Comparison of ENCODE assay signal across 11 mouse cellular contexts in the genomic region with DNA sequence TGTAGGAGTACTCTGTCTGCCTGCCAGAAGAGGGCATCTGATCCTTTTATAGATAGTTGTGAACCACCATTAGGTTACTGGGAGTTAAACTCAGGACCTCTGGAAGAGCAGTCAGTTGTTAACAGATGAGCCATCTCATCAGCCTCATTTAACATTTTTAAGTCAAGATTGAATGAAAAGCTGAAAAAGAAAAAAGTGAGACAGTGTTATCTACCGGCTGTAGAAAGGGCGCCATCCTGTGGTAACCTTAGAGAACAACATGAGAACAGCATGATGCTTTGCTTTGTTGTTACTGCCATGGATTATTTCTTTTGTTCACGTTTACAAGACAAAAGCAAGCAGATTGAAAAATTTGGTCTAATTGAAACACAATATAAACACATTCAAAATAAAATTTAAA. TPM values are rescaled to one million over a fixed set of nuclear protein-coding genes. Genes with fewer than 3 reads are reported as not detected.
DNase-seq lines count a peak whose midpoint lies in the region; ATAC-seq and TF ChIP-seq lines count a peak whose summit lies in the region.
"Had no signal": no experiment of that assay in that cellular context is flagged by ENCODE, and none has a peak within 500 bp of the region (broad histone marks: within the 10 kb centered on the region; RNA-seq: fewer than 3 reads in every experiment).

No protein-coding gene starts in this region.

- H3K27me3 ChIP-seq in heart, adult 2 months (ENCODE audit: control insufficient read depth, insufficient read depth, low read length) = no peaks in the 10 kb centered on the region
- H3K27me3 ChIP-seq in midbrain, embryonic 11.5 days (ENCODE audit: control insufficient read depth, insufficient read depth, low read length) = no peaks in the 10 kb centered on the region
- H3K27me3 ChIP-seq in midbrain, embryonic 10.5 days (ENCODE audit: low read depth, poor library complexity, severe bottlenecking) = no peaks in the 10 kb centered on the region
- H3K27me3 ChIP-seq in MEL (ENCODE audit: control insufficient read depth in 1 of 2, insufficient read depth in 2 of 2, low read length in 2 of 2) = no peaks in the 10 kb centered on the region
- H3K27me3 ChIP-seq: liver, embryonic 15.5 days had no signal

- no peaks in the 10 kb centered on the region for H3K9me3 ChIP-seq in midbrain, embryonic 11.5 days (ENCODE audit: control insufficient read depth, low read length)
- peaks cover 2% of the 10 kb centered on the region; the same call in 1 of the 2 replicates for H3K9me3 ChIP-seq in midbrain, embryonic 10.5 days (replicated peaks)
- H3K9me3 ChIP-seq in MEL (replicated peaks; ENCODE audit: insufficient read depth, low read length) = no peaks in the 10 kb centered on the region
- H3K9me3 ChIP-seq: G1E; liver, embryonic 15.5 days had no signal

- H3K4me2 ChIP-seq in midbrain, embryonic 11.5 days = no peak overlapping the region
- H3K4me2 ChIP-seq: liver, embryonic 15.5 days had no signal

- H3K4me3 ChIP-seq in heart, adult 2 months = no peak overlapping the region
- no peak overlapping the region for H3K4me3 ChIP-seq in midbrain, embryonic 11.5 days (ENCODE audit: low read depth, low read length)
- H3K4me3 ChIP-seq in midbrain, embryonic 10.5 days = no peak overlapping the region
- H3K4me3 ChIP-seq in MEL (ENCODE audit: control insufficient read depth in 1 of 2, insufficient read depth in 1 of 2, low read depth in 2 of 2, low read length in 2 of 2) = no peak overlapping the region
- H3K4me3 ChIP-seq: liver, embryonic 15.5 days had no signal

- no peak overlapping the region for H3K9ac ChIP-seq in heart, adult 2 months (ENCODE audit: low read depth, low read length)
- H3K9ac ChIP-seq in midbrain, embryonic 11.5 days (ENCODE audit: low read length) = no peak overlapping the region
- no peak overlapping the region for H3K9ac ChIP-seq in MEL (ENCODE audit: control insufficient read depth, low read depth, low read length, poor library complexity, severe bottlenecking)
- H3K9ac ChIP-seq: liver, embryonic 15.5 days had no signal

- intact Hi-C loops in heart, adult 2 months (cut with DNase I) = no loop called here
- intact Hi-C loops in heart, postnatal 14 days (cut with DNase I) = no loop called here

- TF ChIP-seq CTCF in heart, adult 2 months (IDR thresholded peaks at IDR 0.05) = peak; percentile 46
- TF ChIP-seq CTCF in MEL (IDR thresholded peaks at IDR 0.05 in 2 of 3, conservative IDR thresholded peaks at IDR 0.05 in 1 of 3; ENCODE audit: control insufficient read depth in 1 of 3, insufficient read depth in 1 of 3, low read depth in 2 of 3, low read length in 3 of 3, poor library complexity in 1 of 3, severe bottlenecking in 1 of 3) = peak; percentile 23 to 83 (median 76); a peak in 5 of 6 replicates

- peak; percentile 41 for TF ChIP-seq RAD21 in MEL (IDR thresholded peaks at IDR 0.05; ENCODE audit: low read depth, low read length)

- H3K79me2 ChIP-seq in heart, adult 2 months (replicated peaks; ENCODE audit: control insufficient read depth, insufficient read depth, low read length) = no peaks in the 10 kb centered on the region
- H3K79me2 ChIP-seq in MEL (ENCODE audit: control insufficient read depth, insufficient read depth, low read length, poor library complexity) = no peaks in the 10 kb centered on the region

- no peak for DNase-seq in heart, adult 2 months
- DNase-seq in heart, postnatal 14 days = no peak
- peak; percentile 78 for DNase-seq in midbrain, embryonic 11.5 days (ENCODE audit: low spot score, missing footprints)
- no peak for DNase-seq in midbrain, embryonic 10.5 days (ENCODE audit: low spot score)
- DNase-seq in MEL (ENCODE audit: low read depth, low spot score) = peak; percentile 68
- DNase-seq in retina, embryonic 14.5 days (ENCODE audit: low spot score) = peak; percentile 34
- DNase-seq in spleen, adult 18-20 months = no peak
- DNase-seq in right cerebral cortex, postnatal 36 days (ENCODE audit: low spot score in 2 of 2) = no peak
- DNase-seq: kidney, adult 18-20 months had no signal

- H3K36me3 ChIP-seq in heart, adult 2 months (ENCODE audit: control insufficient read depth, insufficient read depth, low read length) = no peaks in the 10 kb centered on the region
- no peaks in the 10 kb centered on the region for H3K36me3 ChIP-seq in midbrain, embryonic 11.5 days (ENCODE audit: control insufficient read depth, insufficient read depth, low read length)
- H3K36me3 ChIP-seq in midbrain, embryonic 10.5 days = peaks cover 30% of the 10 kb centered on the region
- H3K36me3 ChIP-seq in MEL (ENCODE audit: control insufficient read depth in 1 of 2, insufficient read depth in 2 of 2, low read length in 2 of 2) = peaks cover 0 to 2% of the 10 kb centered on the region in 2 experiments; a peak in 1 of 4 replicates
- H3K36me3 ChIP-seq: liver, embryonic 15.5 days had no signal

- H3K4me1 ChIP-seq in heart, adult 2 months (ENCODE audit: control insufficient read depth, insufficient read depth, low read length) = no peaks in the 10 kb centered on the region
- no peaks in the 10 kb centered on the region for H3K4me1 ChIP-seq in midbrain, embryonic 11.5 days (ENCODE audit: control insufficient read depth, insufficient read depth, low read length)
- H3K4me1 ChIP-seq in midbrain, embryonic 10.5 days = no peaks in the 10 kb centered on the region
- peaks cover 3 to 7% of the 10 kb centered on the region in 2 experiments for H3K4me1 ChIP-seq in MEL (ENCODE audit: control insufficient read depth in 1 of 2, insufficient read depth in 2 of 2, low read length in 2 of 2)
- H3K4me1 ChIP-seq: liver, embryonic 15.5 days had no signal

- no peak for TF ChIP-seq EP300 in heart, adult 2 months (IDR thresholded peaks at IDR 0.05; ENCODE audit: insufficient read depth, low read depth, low read length)
- TF ChIP-seq EP300 in MEL (IDR thresholded peaks at IDR 0.05; ENCODE audit: low read depth in 1 of 2, low read length in 2 of 2) = no peak

- no peak overlapping the region for H3K27ac ChIP-seq in heart, adult 2 months
- no peak overlapping the region for H3K27ac ChIP-seq in midbrain, embryonic 11.5 days (ENCODE audit: low read depth, low read length)
- no peak overlapping the region for H3K27ac ChIP-seq in midbrain, embryonic 10.5 days (replicated peaks)
- no peak overlapping the region for H3K27ac ChIP-seq in MEL (ENCODE audit: control insufficient read depth, low read depth, low read length)
- H3K27ac ChIP-seq: liver, embryonic 15.5 days had no signal

- no peak for ATAC-seq in midbrain, embryonic 11.5 days (ENCODE audit: low FRiP score)

- no peak for TF ChIP-seq POLR2A in heart, adult 2 months (IDR thresholded peaks at IDR 0.05; ENCODE audit: insufficient read depth, low read depth, low read length)
- no peak for TF ChIP-seq POLR2A in MEL (IDR thresholded peaks at IDR 0.05; ENCODE audit: control insufficient read depth in 1 of 2, insufficient read depth in 1 of 2, low read depth in 1 of 2, low read length in 2 of 2, poor library complexity in 1 of 2)

- WGBS in heart, adult 2 months = 59% methylated on average over 3 of the region's 3 CpGs
- WGBS in midbrain, embryonic 11.5 days = 42% methylated on average over 3 of the region's 3 CpGs
- WGBS in midbrain, embryonic 10.5 days = 38% methylated on average over 3 of the region's 3 CpGs

TF ChIP-seq in MEL, 35 proteins besides CTCF, POLR2A, EP300 and RAD21:
- TF ChIP-seq HCFC1 (IDR thresholded peaks at IDR 0.05; ENCODE audit: low read depth, low read length) (no peak), MEF2A (IDR thresholded peaks at IDR 0.05; ENCODE audit: extremely low read depth, insufficient replicate concordance, low read depth, low read length, poor library complexity, severe bottlenecking) (no peak), ETS1 (IDR thresholded peaks at IDR 0.05; ENCODE audit: low read depth, low read length) (no peak), GATA1 (IDR thresholded peaks at IDR 0.05; ENCODE audit: low read depth, low read length) (0 out of 2 replicates have a peak, but pooled peaks have one; percentile 18), BHLHE40 (IDR thresholded peaks at IDR 0.05; ENCODE audit: borderline replicate concordance, low read depth, low read length) (no peak), NRF1 (IDR thresholded peaks at IDR 0.05; ENCODE audit: insufficient read depth, low read depth, low read length, poor library complexity, severe bottlenecking) (no peak), CHD1 (IDR thresholded peaks at IDR 0.05; ENCODE audit: low read depth, low read length) (no peak), MAX (IDR thresholded peaks at IDR 0.05; ENCODE audit: low read length) (no peak), SMC3 (IDR thresholded peaks at IDR 0.05; ENCODE audit: low read depth, low read length) (peak; percentile 52), USF1 (IDR thresholded peaks at IDR 0.05; ENCODE audit: low read depth, low read length) (no peak), ZNF384 (IDR thresholded peaks at IDR 0.05; ENCODE audit: low read depth, low read length) (peak; percentile 60; the same call in 1 of the 2 replicates)
TF ChIP-seq in MEL: peak in this region for 3.

RNA-seq across cellular contexts. Expression of a gene that starts 10.6 kb away (rescaled TPM):
- total RNA-seq in heart, adult 2 months (2021) = 10 to 100 TPM; 24.1 to 25.5 TPM
- polyA plus RNA-seq in heart, adult 2 months (2012; rRNA removed) = 14.0 and 20.9 TPM in 2 replicates
- 10 to 100 TPM; 17.5 to 18.9 TPM for total RNA-seq in heart, postnatal 14 days (2021)
- polyA plus RNA-seq in midbrain, embryonic 11.5 days (2014; fragmentation: Nextera tagmentation; extraction: Ambion mirVana) = 27.1 and 28.4 TPM in 2 replicates
- 18.9 and 23.1 TPM in 2 replicates for polyA plus RNA-seq in midbrain, embryonic 10.5 days (2016; fragmentation: Nextera tagmentation; extraction: Ambion mirVana)
- total RNA-seq in MEL (2012; rRNA removed) = 10.5 TPM in 2 replicates
- 10 to 100 TPM in 1 of 2 experiments, not detected in 1; 14.0 TPM for polyA plus RNA-seq in MEL (2012; ENCODE audit: insufficient read depth in 1 of 2, insufficient read length in 2 of 2, low read depth in 1 of 2, low replicate concordance in 2 of 2, missing spikeins in 1 of 2)

Comparison
In these comparisons a context has a peak if more than half of its experiments do, and no peak if none do; other contexts are left out.
1. DNase-seq: peak in midbrain, embryonic 11.5 days (single experiment), MEL (single experiment) and retina, embryonic 14.5 days (single experiment); none in heart, adult 2 months (0 of 2), heart, postnatal 14 days (0 of 2), midbrain, embryonic 10.5 days (single experiment), spleen, adult 18-20 months (0 of 2) and right cerebral cortex, postnatal 36 days (0 of 2).